Mouse (Mus musculus) hindbrain, embryonic 13.5 days (tissue): ENCODE results near the gene Sptbn1. TPM values are rescaled to one million over a fixed set of nuclear protein-coding genes. Genes with fewer than 3 reads are reported as not detected.
A peak's percentile ranks its signal among the peaks of the same experiment; 100 is the strongest.

Experiments used
- ATAC-seq: fragments of 200-750 bp; cut with Nextera tagmentation; 2 replicates; pipeline ENCODE4 v1.8.0; 2017; ENCODE audit warnings: moderate TSS enrichment; ENCODE audit not compliant: low FRiP score
- H3K27ac ChIP-seq: fragments of 300-500 bp; sonication (generic); 2 replicates; pipeline ENCODE4 v1.5.1; 2015; ENCODE audit warnings: inconsistent platforms, mild to moderate bottlenecking, moderate library complexity
- H3K27me3 ChIP-seq: fragments of 300-500 bp; sonication (generic); 2 replicates; pipeline ENCODE4 v1.6.1; 2015; ENCODE audit warnings: mild to moderate bottlenecking, inconsistent platforms
- H3K36me3 ChIP-seq: fragments of 300-500 bp; sonication (generic); 2 replicates; pipeline ENCODE4 v1.6.1; 2015; ENCODE audit warnings: mild to moderate bottlenecking, inconsistent platforms
- H3K4me1 ChIP-seq: fragments of 300-500 bp; sonication (generic); replicated peaks from 2 replicates; pipeline ENCODE4 v1.6.1; 2015; ENCODE audit warnings: inconsistent platforms
- H3K4me2 ChIP-seq: fragments of 300-500 bp; sonication (generic); 2 replicates; pipeline ENCODE4 v1.6.1; 2015; ENCODE audit warnings: inconsistent platforms, mild to moderate bottlenecking, moderate library complexity
- H3K4me3 ChIP-seq: fragments of 300-500 bp; sonication (generic); 2 replicates; pipeline ENCODE4 v1.5.1; 2015; ENCODE audit warnings: mild to moderate bottlenecking, inconsistent platforms
- H3K9ac ChIP-seq: fragments of 300-500 bp; sonication (generic); 2 replicates; pipeline ENCODE4 v1.6.1; 2015; ENCODE audit warnings: mild to moderate bottlenecking, inconsistent platforms
- H3K9me3 ChIP-seq: fragments of 300-500 bp; sonication (generic); 2 replicates; pipeline ENCODE4 v1.6.1; 2016; ENCODE audit warnings: inconsistent platforms
- WGBS: fragments of 180-500 bp; shearing (Covaris S2); methylation state at CpG from one replicate; pipeline ENCODE4 v1.1.7; 2015; 5-methylcytosine and 5-hydroxymethylcytosine counted together
- polyA plus RNA-seq: library from polyadenylated mRNA; unstranded; fragments of >200 nt; fragmentation: Nextera tagmentation; extraction: Ambion mirVana; gene quantifications from 2 replicates; pipeline ENCODE4 v1.2.1, GENCODE M21; 2015

Sptbn1 gene
- polyA plus RNA-seq, 1 experiment from 2014 or later, result 156 TPM

DNA sequence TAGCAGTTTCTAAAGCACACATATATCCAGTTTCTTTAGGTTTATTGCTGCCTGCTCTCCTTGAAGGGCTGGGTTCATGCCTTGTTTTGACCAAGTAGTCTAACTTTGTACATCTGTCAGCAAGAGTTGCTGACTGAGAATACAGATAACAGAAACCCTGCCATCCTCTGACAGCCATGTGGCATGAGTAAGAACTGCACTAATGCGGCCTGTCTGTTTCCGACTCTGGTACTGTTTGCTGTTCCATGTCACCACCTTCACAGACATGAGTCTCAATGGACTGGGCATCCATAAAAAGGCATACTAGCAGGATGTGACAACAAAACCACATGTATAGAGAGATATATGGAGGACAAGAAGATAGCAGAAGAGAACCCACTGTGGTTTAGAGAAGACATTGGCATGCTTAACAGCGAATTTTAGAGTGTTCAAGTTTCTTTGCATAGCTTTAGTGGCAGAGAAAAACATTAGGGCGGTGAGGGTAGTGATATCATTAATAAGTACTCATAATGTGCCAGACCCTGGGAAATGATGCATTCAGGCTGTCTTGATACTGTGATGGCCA lies 18.4 kb downstream of the Sptbn1 start:
- Histone ChIP-seq H3K9me3 (no peaks in the 10 kb centered on the region), H3K4me3 (no peak overlapping the region), H3K36me3 (no peaks in the 10 kb centered on the region), H3K4me1 (peaks cover 30% of the 10 kb centered on the region), H3K27ac (no peak overlapping the region), H3K27me3 (no peaks in the 10 kb centered on the region), H3K9ac (no peak overlapping the region), H3K4me2 (no peak overlapping the region)
- no peak for ATAC-seq
- WGBS, result 90% methylated on average over 4 of the region's 4 CpGs

DNA sequence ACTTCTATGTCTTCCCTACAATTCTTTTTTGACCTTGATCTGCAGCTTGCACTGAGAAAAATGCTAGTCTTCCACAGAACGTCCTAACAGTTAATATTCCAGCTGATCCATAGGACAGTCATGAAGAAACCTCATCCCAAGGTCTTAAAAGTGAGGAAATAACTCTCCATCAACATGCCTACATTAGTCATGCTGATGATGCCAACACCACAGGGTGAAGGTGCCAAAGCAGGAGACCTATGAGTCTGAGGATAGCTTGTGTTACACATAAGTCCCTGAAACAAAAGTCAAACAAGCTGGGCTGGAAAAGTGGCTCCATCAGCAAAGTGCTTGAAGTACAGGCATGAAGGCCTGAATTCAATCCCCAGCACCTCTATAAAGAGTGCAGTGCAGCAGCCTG lies 20.9 kb downstream of the Sptbn1 start:
- Histone ChIP-seq H3K27me3 (no peaks in the 10 kb centered on the region), H3K4me1 (peaks cover 37% of the 10 kb centered on the region), H3K36me3 (no peaks in the 10 kb centered on the region), H3K9ac (no peak overlapping the region), H3K9me3 (no peaks in the 10 kb centered on the region), H3K4me3 (no peak overlapping the region), H3K27ac (no peak overlapping the region), H3K4me2 (no peak overlapping the region)
- no peak for ATAC-seq
- WGBS, result 78% methylated on average over 1 of the region's 1 CpGs

DNA sequence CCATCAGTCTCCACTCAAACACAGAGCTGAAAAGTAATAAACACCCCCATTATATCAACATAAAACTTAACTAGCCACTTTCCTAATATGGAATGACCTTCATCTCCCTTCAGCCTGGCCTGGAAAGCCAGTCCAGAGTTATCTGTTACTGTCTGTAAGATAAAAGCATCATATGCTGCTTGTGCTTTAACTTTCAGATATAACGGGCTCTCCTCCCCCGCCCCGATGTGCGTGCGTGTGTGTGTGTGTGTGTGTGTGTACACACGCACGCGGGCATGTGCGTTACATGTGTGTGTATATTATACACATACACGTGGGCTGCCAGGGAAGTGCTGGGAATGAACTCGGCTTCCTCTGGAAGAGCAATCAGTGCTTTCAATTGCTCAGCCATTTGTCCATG lies 21.8 kb downstream of the Sptbn1 start:
- H3K9ac ChIP-seq, result no peak overlapping the region
- no peaks in the 10 kb centered on the region for H3K9me3 ChIP-seq
- H3K4me1 ChIP-seq, result peaks cover 32% of the 10 kb centered on the region
- no peak overlapping the region for H3K27ac ChIP-seq
- no peak for ATAC-seq
- 85% methylated on average over 11 of the region's 11 CpGs for WGBS
- H3K36me3 ChIP-seq, result no peaks in the 10 kb centered on the region
- H3K4me3 ChIP-seq, result no peak overlapping the region
- no peaks in the 10 kb centered on the region for H3K27me3 ChIP-seq
- no peak overlapping the region for H3K4me2 ChIP-seq

DNA sequence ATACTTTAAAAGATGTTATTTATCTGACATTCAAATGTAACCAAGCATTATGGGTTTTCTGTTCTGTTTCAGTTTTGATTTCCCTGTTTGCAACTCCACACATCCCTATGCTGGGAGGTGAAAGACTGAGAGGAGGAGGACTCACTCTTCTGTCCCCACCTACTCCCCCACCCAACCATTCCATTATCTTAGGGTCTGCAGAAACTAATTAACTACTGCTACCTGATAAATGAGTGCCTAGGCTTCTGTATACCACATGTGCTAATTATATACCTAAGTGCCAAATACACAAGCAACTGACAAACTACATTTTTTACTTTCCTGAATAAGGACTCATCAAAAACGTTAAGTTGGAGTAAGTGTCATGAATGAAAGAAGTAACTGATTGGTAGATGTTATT lies 23.8 kb downstream of the Sptbn1 start:
- Histone ChIP-seq H3K9me3 (no peaks in the 10 kb centered on the region), H3K27ac (no peak overlapping the region), H3K9ac (no peak overlapping the region), H3K4me3 (no peak overlapping the region), H3K4me2 (no peak overlapping the region), H3K4me1 (peaks cover 30% of the 10 kb centered on the region), H3K36me3 (0 out of 2 replicates have a peak, but pooled peaks cover 6% of the 10 kb centered on the region), H3K27me3 (no peaks in the 10 kb centered on the region)
- no peak for ATAC-seq
- WGBS, result 74% methylated on average over 1 of the region's 1 CpGs

DNA sequence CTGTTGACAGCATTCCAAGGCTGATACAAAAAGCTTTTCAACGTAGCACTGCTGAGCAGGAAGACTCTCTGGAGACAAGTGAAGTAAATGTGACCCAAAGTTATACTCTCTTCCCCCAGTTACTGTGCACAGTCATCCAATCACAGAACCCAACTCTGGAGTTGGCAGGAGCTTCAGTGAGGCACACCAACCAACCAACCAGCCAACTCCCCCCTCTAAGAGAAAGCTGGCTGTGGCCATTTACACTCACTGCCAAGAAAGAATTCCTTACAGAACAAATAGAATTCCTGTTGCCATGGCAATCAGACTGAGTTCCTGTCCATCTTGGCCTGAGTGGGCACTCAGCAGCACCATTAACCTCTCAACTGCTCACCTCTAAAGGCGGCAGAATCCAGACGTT lies 24.4 kb downstream of the Sptbn1 start:
- WGBS, result 55% methylated on average over 3 of the region's 3 CpGs
- Histone ChIP-seq H3K36me3 (0 out of 2 replicates have a peak, but pooled peaks cover 6% of the 10 kb centered on the region), H3K9ac (no peak overlapping the region), H3K27ac (peak overlapping the region; percentile 13; the same call in 1 of the 2 replicates), H3K27me3 (no peaks in the 10 kb centered on the region), H3K4me2 (no peak overlapping the region), H3K9me3 (no peaks in the 10 kb centered on the region), H3K4me1 (peaks cover 30% of the 10 kb centered on the region), H3K4me3 (no peak overlapping the region)
- peak; percentile 80 for ATAC-seq

DNA sequence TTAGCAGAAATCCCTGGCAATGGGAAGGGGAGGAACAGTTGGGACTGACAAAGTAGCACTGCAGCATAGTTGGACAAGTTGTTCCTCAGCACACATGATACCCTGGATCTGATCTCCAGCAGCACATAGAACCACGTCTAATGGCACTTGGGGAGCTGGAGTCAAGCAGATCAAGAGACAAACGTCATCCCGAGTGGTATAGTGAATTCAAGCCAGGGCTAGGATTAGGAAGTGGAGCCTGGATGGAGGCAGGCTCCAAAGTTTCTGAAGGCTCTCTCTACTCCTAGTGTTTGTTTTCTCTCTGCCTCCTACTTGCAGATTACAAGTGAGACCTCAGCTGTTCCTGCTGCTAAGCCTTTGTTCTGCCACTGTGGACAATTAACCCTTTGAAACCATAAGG lies 27.1 kb downstream of the Sptbn1 start:
- H3K9ac ChIP-seq, result no peak overlapping the region
- no peaks in the 10 kb centered on the region for H3K9me3 ChIP-seq
- H3K36me3 ChIP-seq, result peaks cover 9% of the 10 kb centered on the region
- H3K27ac ChIP-seq, result no peak overlapping the region
- H3K4me1 ChIP-seq, result peaks cover 24% of the 10 kb centered on the region
- H3K4me2 ChIP-seq, result no peak overlapping the region
- no peaks in the 10 kb centered on the region for H3K27me3 ChIP-seq
- 43% methylated on average over 3 of the region's 3 CpGs for WGBS
- no peak overlapping the region for H3K4me3 ChIP-seq
- ATAC-seq, result no peak

DNA sequence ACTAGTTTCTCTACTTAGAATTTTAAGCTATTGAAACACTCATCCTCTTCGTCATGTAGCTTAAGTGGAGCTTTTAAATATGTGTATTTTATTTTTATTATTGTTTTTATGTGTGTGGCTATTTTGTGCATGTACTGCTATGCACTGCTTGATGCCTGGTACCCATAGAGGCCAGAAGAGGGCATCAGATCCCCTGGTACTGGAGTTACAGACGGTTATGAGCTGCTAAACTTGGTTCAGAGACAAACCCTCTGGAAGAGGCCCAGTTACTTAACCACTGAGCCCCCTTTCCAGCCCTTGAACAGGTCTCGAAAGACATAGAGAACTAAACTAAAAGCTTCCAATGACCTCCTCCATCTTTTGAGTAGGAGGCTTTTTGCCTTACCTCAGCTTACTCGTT lies 30.0 kb downstream of the Sptbn1 start:
- 60% methylated on average over 4 of the region's 4 CpGs for WGBS
- no peak for ATAC-seq
- Histone ChIP-seq H3K36me3 (peaks cover 16% of the 10 kb centered on the region), H3K4me2 (no peak overlapping the region), H3K9me3 (no peaks in the 10 kb centered on the region), H3K27me3 (no peaks in the 10 kb centered on the region), H3K27ac (no peak overlapping the region), H3K4me1 (peaks cover 22% of the 10 kb centered on the region), H3K9ac (no peak overlapping the region), H3K4me3 (no peak overlapping the region)

DNA sequence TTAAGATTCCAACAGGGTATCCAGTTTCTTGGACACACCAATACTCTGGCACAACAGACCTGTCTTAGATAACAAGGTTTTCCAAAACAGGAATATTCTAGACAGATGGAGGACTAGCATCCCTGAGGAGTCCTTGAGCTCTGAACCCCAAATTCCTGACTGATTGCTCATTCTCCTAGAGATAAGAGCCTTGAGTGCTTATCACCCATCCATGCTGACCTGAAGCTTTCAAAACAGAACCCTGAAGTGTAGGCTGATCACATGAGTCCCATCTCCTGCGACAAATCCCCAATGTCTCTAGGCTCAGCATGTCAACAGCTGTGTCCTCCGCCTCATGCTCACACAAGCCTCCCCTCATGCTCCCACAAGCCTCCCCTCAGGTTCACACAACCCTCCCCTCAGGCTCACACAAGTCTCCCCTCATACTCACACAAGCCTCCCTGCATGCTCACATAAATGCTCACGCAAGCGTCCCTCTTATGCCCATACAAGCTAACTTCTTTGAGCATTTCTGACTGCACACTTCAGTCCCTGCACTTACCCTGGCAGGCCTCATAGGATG lies 31.2 kb downstream of the Sptbn1 start:
- no peak overlapping the region for H3K4me2 ChIP-seq
- H3K27me3 ChIP-seq, result no peaks in the 10 kb centered on the region
- H3K9me3 ChIP-seq, result no peaks in the 10 kb centered on the region
- H3K4me1 ChIP-seq, result peaks cover 24% of the 10 kb centered on the region
- ATAC-seq, result no peak
- no peak overlapping the region for H3K4me3 ChIP-seq
- H3K9ac ChIP-seq, result no peak overlapping the region
- WGBS, result 82% methylated on average over 4 of the region's 4 CpGs
- peaks cover 16% of the 10 kb centered on the region for H3K36me3 ChIP-seq
- no peak overlapping the region for H3K27ac ChIP-seq

DNA sequence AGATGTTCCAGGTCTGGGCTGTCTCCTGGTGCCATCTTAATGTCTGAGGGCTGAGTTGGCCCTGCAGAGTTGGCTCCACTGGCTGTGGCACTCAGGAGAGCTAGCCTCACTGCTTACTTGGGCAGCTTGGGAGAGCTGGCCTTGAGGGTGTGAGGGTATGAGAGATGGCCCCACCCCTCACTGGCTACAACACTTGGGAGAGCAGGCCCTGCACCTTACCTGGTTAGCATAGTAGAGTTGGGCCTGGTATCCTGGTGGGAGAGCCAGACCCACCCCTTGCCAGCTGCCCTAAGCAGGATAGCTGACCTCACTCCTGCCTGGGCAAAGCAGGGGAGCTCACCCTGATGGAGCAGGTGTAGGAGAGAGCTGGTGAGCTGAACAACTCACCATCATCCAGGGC lies 32.3 kb downstream of the Sptbn1 start:
- H3K27ac ChIP-seq, result no peak overlapping the region
- H3K4me3 ChIP-seq, result no peak overlapping the region
- H3K9ac ChIP-seq, result no peak overlapping the region
- ATAC-seq, result peak; percentile 37; the same call in 1 of the 2 replicates
- no peaks in the 10 kb centered on the region for H3K27me3 ChIP-seq
- peaks cover 27% of the 10 kb centered on the region for H3K4me1 ChIP-seq
- no peaks in the 10 kb centered on the region for H3K9me3 ChIP-seq
- H3K4me2 ChIP-seq, result no peak overlapping the region
- peaks cover 15% of the 10 kb centered on the region for H3K36me3 ChIP-seq

DNA sequence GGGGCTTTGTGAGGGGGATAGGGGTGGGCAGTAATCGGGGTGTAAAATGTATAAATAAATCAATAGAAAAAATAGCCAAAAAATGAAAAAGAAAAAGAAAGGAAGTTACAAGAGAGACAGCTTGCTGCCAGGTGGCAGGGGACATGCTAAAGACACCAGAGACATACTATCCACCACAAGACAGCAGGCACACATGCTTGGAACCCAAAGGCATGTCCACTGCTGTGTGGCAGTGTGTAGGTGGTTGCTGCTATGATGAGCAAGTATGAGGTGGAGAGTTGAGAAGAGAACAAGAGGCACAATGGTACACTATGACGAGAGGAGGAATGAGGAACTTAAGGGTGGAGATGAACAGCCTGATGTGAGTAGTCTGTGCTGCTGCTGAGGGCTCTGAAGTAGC lies 32.8 kb downstream of the Sptbn1 start:
- Histone ChIP-seq H3K9ac (no peak overlapping the region), H3K36me3 (peaks cover 11% of the 10 kb centered on the region), H3K4me3 (no peak overlapping the region), H3K4me1 (peaks cover 31% of the 10 kb centered on the region), H3K27ac (no peak overlapping the region), H3K27me3 (no peaks in the 10 kb centered on the region), H3K9me3 (no peaks in the 10 kb centered on the region), H3K4me2 (no peak overlapping the region)
- ATAC-seq, result no peak
- 88% methylated on average over 2 of the region's 2 CpGs for WGBS

DNA sequence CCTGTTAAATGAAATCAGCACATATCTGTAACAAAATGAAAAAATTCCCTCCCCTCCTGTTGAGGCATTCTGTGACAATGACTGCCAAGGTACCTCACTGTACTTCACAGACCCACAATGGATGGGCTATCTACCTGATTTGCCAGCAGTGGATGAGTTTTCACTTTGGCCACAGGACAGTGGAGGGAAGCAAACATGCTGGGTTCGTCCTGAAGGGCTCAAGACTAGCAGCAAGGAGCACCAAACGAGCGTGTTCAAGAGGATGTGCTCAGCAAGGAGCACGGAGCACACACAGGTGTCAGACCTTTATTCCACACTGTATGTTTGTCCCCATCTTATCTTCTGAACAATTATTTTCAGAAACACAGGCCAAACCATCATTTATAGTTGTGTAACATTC lies 34.0 kb downstream of the Sptbn1 start:
- WGBS, result 92% methylated on average over 4 of the region's 4 CpGs
- Histone ChIP-seq H3K27ac (no peak overlapping the region), H3K9ac (no peak overlapping the region), H3K27me3 (no peaks in the 10 kb centered on the region), H3K4me1 (peaks cover 33% of the 10 kb centered on the region), H3K4me2 (no peak overlapping the region), H3K4me3 (no peak overlapping the region), H3K36me3 (peaks cover 10% of the 10 kb centered on the region), H3K9me3 (no peaks in the 10 kb centered on the region)
- no peak for ATAC-seq

DNA sequence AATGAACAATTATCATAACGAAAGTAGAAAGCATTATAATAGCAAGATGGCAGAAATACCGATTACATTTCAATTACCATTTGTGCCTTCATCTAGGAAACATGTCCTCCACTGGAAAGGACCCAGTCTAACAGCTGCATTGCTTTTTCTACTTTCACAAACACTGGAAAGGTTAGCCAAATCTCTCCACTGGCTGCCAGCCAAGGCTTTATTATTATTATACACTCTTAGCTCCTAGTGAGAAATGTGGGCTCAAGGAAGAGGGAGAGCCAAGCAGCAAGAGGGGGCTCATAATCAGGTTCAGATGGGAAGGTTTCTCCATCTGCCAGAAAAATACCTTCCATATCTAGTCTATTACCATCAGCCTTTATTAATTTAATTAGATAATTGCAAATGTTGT lies 35.9 kb downstream of the Sptbn1 start:
- Histone ChIP-seq H3K27ac (no peak overlapping the region), H3K4me1 (peaks cover 39% of the 10 kb centered on the region), H3K4me3 (no peak overlapping the region), H3K4me2 (no peak overlapping the region), H3K36me3 (peaks cover 10% of the 10 kb centered on the region), H3K9me3 (no peaks in the 10 kb centered on the region), H3K27me3 (no peaks in the 10 kb centered on the region), H3K9ac (no peak overlapping the region)
- no peak for ATAC-seq
- 87% methylated on average over 2 of the region's 2 CpGs for WGBS

DNA sequence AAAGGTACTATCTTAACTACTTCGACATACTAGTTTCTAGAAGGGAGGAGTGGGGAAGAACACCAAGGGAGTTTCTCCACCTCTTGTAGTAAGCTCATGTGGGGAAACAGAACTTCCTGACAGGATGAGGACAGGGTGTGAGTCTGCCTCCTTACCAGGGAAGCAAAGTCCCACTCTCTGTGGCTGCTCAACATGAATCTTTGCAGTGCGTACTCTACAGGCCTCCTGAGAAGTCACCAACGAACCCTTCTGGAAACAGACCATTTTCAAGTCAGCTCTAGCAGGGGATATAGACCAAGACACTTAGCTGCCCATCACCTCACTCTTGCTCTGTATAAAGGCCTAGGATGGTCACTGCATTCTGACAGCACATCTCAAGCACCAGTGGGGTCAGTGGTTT lies 36.6 kb downstream of the Sptbn1 start:
- Histone ChIP-seq H3K4me3 (no peak overlapping the region), H3K27me3 (no peaks in the 10 kb centered on the region), H3K9ac (no peak overlapping the region), H3K4me2 (no peak overlapping the region), H3K9me3 (no peaks in the 10 kb centered on the region), H3K27ac (no peak overlapping the region), H3K4me1 (peaks cover 36% of the 10 kb centered on the region), H3K36me3 (peaks cover 10% of the 10 kb centered on the region)
- 84% methylated on average over 3 of the region's 3 CpGs for WGBS
- ATAC-seq, result no peak
